ENCODE assay signal across 9 mouse cellular contexts in the genomic region with DNA sequence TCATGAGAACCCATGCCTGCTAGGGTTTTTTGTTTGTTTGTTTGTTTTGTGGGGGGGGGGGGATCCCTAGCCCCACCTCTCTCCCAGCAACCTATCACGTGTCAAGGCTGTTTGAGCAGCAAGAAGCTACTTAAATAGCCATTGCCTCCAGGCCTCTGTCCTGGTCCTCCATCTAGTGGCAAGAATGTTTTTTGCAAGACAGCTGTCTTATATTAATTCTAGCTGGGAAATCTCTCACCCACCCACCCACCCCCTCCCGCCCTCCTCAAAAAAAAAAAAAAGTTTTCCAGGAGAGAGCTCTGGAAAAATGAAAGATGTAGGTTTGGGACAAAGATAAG. TPM values are rescaled to one million over a fixed set of nuclear protein-coding genes. Genes with fewer than 3 reads are reported as not detected.
DNase-seq lines count a peak whose midpoint lies in the region; ATAC-seq and TF ChIP-seq lines count a peak whose summit lies in the region.
"Had no signal": no experiment of that assay in that cellular context is flagged by ENCODE, and none has a peak within 500 bp of the region (broad histone marks: within the 10 kb centered on the region; RNA-seq: fewer than 3 reads in every experiment).

No protein-coding gene starts in this region.

- WGBS in forebrain, embryonic 12.5 days = 11% methylated on average over 2 of the region's 2 CpGs
- whole genome bisulfite sequencing in midbrain, postnatal 0 days = 11% methylated on average over 2 of the region's 2 CpGs

- no peaks in the 10 kb centered on the region for H3K4me1 ChIP-seq in forebrain, embryonic 12.5 days
- no peaks in the 10 kb centered on the region for H3K4me1 ChIP-seq in midbrain, postnatal 0 days (ENCODE audit: insufficient read depth, low read length)
- H3K4me1 ChIP-seq: limb, embryonic 13.5 days had no signal

- POLR2A ChIA-PET in Patski (lab: Charles Lee) = interaction anchor here (1.1 kb wide), 1 partner anchor 45 kb away, joined by 4 read pairs; no protein-coding TSS in a partner anchor

- no peaks in the 10 kb centered on the region; the same call in 1 of the 2 replicates for H3K36me3 ChIP-seq in forebrain, embryonic 12.5 days (replicated peaks)
- no peaks in the 10 kb centered on the region for H3K36me3 ChIP-seq in midbrain, postnatal 0 days (ENCODE audit: insufficient read depth, low read length)
- H3K36me3 ChIP-seq: limb, embryonic 13.5 days had no signal

- no peaks in the 10 kb centered on the region for H3K9me3 ChIP-seq in forebrain, embryonic 12.5 days
- no peaks in the 10 kb centered on the region for H3K9me3 ChIP-seq in midbrain, postnatal 0 days (ENCODE audit: low read length)
- H3K9me3 ChIP-seq: limb, embryonic 13.5 days had no signal

- no peak overlapping the region for H3K4me2 ChIP-seq in forebrain, embryonic 12.5 days
- H3K4me2 ChIP-seq in midbrain, postnatal 0 days (ENCODE audit: low read depth, low read length, poor library complexity, severe bottlenecking) = no peak overlapping the region
- H3K4me2 ChIP-seq: limb, embryonic 13.5 days had no signal

- peak; percentile 65 for TF ChIP-seq CTCF in layer of hippocampus, adult 2 months (conservative IDR thresholded peaks at IDR 0.05)
- TF ChIP-seq CTCF in Patski (IDR thresholded peaks at IDR 0.05) = peak; percentile 49
- TF ChIP-seq CTCF in midbrain, postnatal 0 days (IDR thresholded peaks at IDR 0.05) = peak; percentile 71

- in situ Hi-C loops in Patski (cut with MboI; ENCODE audit: low pct_unique_long_range_greater_than_20kb) = no loop called here

- H3K4me3 ChIP-seq in layer of hippocampus, adult 2 months = no peak overlapping the region
- no peak overlapping the region for H3K4me3 ChIP-seq in forebrain, embryonic 12.5 days (replicated peaks)
- no peak overlapping the region for H3K4me3 ChIP-seq in midbrain, postnatal 0 days (ENCODE audit: low read depth, low read length)
- H3K4me3 ChIP-seq: limb, embryonic 13.5 days had no signal

- no peak overlapping the region for H3K9ac ChIP-seq in forebrain, embryonic 12.5 days
- H3K9ac ChIP-seq in midbrain, postnatal 0 days (replicated peaks; ENCODE audit: low read length, poor library complexity, severe bottlenecking) = no peak overlapping the region
- H3K9ac ChIP-seq: limb, embryonic 13.5 days had no signal

- H3K27me3 ChIP-seq in Patski = peaks cover 7% of the 10 kb centered on the region
- no peaks in the 10 kb centered on the region for H3K27me3 ChIP-seq in forebrain, embryonic 12.5 days
- H3K27me3 ChIP-seq in midbrain, postnatal 0 days (ENCODE audit: insufficient read depth, low read length) = no peaks in the 10 kb centered on the region
- H3K27me3 ChIP-seq: limb, embryonic 13.5 days had no signal

- peak in 1 of 2 experiments; percentile 25 for DNase-seq in layer of hippocampus, adult 2 months (ENCODE audit: low spot score in 2 of 2)
- no peak for DNase-seq in layer of hippocampus, postnatal 36 days
- peak; percentile 20 for DNase-seq in Patski (ENCODE audit: low read depth, low spot score)
- DNase-seq in kidney, postnatal 10 days = peak; percentile 50
- DNase-seq in midbrain, postnatal 0 days (ENCODE audit: low spot score) = peak; percentile 79
- DNase-seq in spleen, adult 18-20 months = no peak
- DNase-seq in urinary bladder, postnatal 4 days (ENCODE audit: low spot score in 2 of 2) = no peak

- H3K27ac ChIP-seq in layer of hippocampus, adult 2 months = no peak overlapping the region
- no peak overlapping the region for H3K27ac ChIP-seq in forebrain, embryonic 12.5 days
- no peak overlapping the region for H3K27ac ChIP-seq in midbrain, postnatal 0 days (ENCODE audit: low read depth, low read length)
- H3K27ac ChIP-seq: limb, embryonic 13.5 days had no signal

- peak; percentile 79 for ATAC-seq in Patski
- ATAC-seq in forebrain, embryonic 12.5 days (ENCODE audit: low FRiP score) = peak; percentile 57
- peak; percentile 88 for ATAC-seq in midbrain, postnatal 0 days (ENCODE audit: low FRiP score)

- CTCF ChIA-PET in Patski (lab: Charles Lee) = interaction anchor here (1.1 to 1.4 kb wide), 2 partner anchors 10 to 57 kb away, joined by 3 to 6 read pairs; a partner anchor contains a TSS

RNA-seq across cellular contexts. Expression of a gene that starts 9.8 kb away (rescaled TPM):
- 10 to 100 TPM; 49.0 to 55.4 TPM for total RNA-seq in layer of hippocampus, adult 2 months (2021)
- total RNA-seq in layer of hippocampus, postnatal 36 days (2021) = 10 to 100 TPM; 47.8 to 52.0 TPM
- polyA plus RNA-seq in Patski (2021) = 134 TPM
- polyA plus RNA-seq in forebrain, embryonic 12.5 days (2016; fragmentation: Nextera tagmentation; extraction: Ambion mirVana) = 103 and 107 TPM in 2 replicates
- 21.5 and 23.4 TPM in 2 replicates for total RNA-seq in midbrain, postnatal 0 days (2014; rRNA removed)
- 63.7 and 67.0 TPM in 2 replicates for polyA plus RNA-seq in midbrain, postnatal 0 days (2015; fragmentation: Nextera tagmentation; extraction: Ambion mirVana)

RNA-seq across cellular contexts. Expression of a gene that starts 10.0 kb away (rescaled TPM):
- 10 to 100 TPM; 21.3 to 22.1 TPM for total RNA-seq in layer of hippocampus, adult 2 months (2021)
- 10 to 100 TPM; 23.3 to 23.7 TPM for total RNA-seq in layer of hippocampus, postnatal 36 days (2021)
- 26.1 TPM for polyA plus RNA-seq in Patski (2021)
- polyA plus RNA-seq in forebrain, embryonic 12.5 days (2016; fragmentation: Nextera tagmentation; extraction: Ambion mirVana) = 35.2 and 36.8 TPM in 2 replicates
- 41.5 and 43.8 TPM in 2 replicates for total RNA-seq in midbrain, postnatal 0 days (2014; rRNA removed)
- 42.6 and 45.4 TPM in 2 replicates for polyA plus RNA-seq in midbrain, postnatal 0 days (2015; fragmentation: Nextera tagmentation; extraction: Ambion mirVana)

Comparison
In these comparisons a context has a peak if more than half of its experiments do, and no peak if none do; other contexts are left out.
1. DNase-seq: peak in Patski (single experiment), kidney, postnatal 10 days (single experiment) and midbrain, postnatal 0 days (single experiment); none in layer of hippocampus, postnatal 36 days (0 of 2), spleen, adult 18-20 months (0 of 2) and urinary bladder, postnatal 4 days (0 of 2).
2. Peak in every context shown above with its lines, with median percentiles within 50 percentile points of each other: CTCF ChIP-seq and ATAC-seq.